Mouse (Mus musculus): ENCODE measurements at regions not wholly inside any gene's neighbourhood (a gene's known extent, or its start where the extent isn't known, plus 50 kb on each side); places are given as distances from the start of the nearest gene placed in this dataset.
A peak's percentile ranks its signal among the peaks of the same experiment; 100 is the strongest.

GRCm38 (mm10) chr9:116400270-116400669 lies 225.1 kb upstream of the Tgfbr2 start:
- Histone ChIP-seq H3K9ac (ENCODE audit: low read depth, low read length) (no peak overlapping the region), H3K27me3 (ENCODE audit: control insufficient read depth, insufficient read depth, low read length) (no peaks in the 10 kb centered on the region), H3K36me3 (ENCODE audit: control insufficient read depth, insufficient read depth, low read length) (no peaks in the 10 kb centered on the region), H3K27ac (replicated peaks; ENCODE audit: insufficient read depth, low read depth, low read length) (no peak overlapping the region), H3K4me1 (ENCODE audit: control insufficient read depth, insufficient read depth, low read length) (no peaks in the 10 kb centered on the region), H3K79me2 (ENCODE audit: control insufficient read depth, insufficient read depth, low read length) (no peaks in the 10 kb centered on the region), H3K4me3 (ENCODE audit: insufficient read depth, low read depth, low read length) (no peak overlapping the region)
- TF ChIP-seq CTCF (IDR thresholded peaks at IDR 0.05; ENCODE audit: low read depth, low read length) (no peak), POLR2A (IDR thresholded peaks at IDR 0.05; ENCODE audit: extremely low read depth, insufficient read depth, low read length) (no peak)
- DNase-seq (ENCODE audit: extremely low read depth, low read depth, low spot score) = no peak
- WGBS = 78% methylated on average over 2 of the region's 2 CpGs

GRCm38 (mm10) chr9:116399296-116399695 lies 224.1 kb upstream of the Tgfbr2 start:
- WGBS = 90% methylated on average over 1 of the region's 1 CpGs
- no peaks in the 10 kb centered on the region for H3K36me3 ChIP-seq (ENCODE audit: control insufficient read depth, insufficient read depth, low read length)
- no peak for DNase-seq (ENCODE audit: extremely low read depth, low read depth, low spot score)
- TF ChIP-seq POLR2A (IDR thresholded peaks at IDR 0.05; ENCODE audit: extremely low read depth, insufficient read depth, low read length) (no peak), CTCF (IDR thresholded peaks at IDR 0.05; ENCODE audit: low read depth, low read length) (no peak)
- H3K9ac ChIP-seq (ENCODE audit: low read depth, low read length) = no peak overlapping the region
- H3K79me2 ChIP-seq (ENCODE audit: control insufficient read depth, insufficient read depth, low read length) = no peaks in the 10 kb centered on the region
- no peak overlapping the region for H3K27ac ChIP-seq (replicated peaks; ENCODE audit: insufficient read depth, low read depth, low read length)
- H3K4me3 ChIP-seq (ENCODE audit: insufficient read depth, low read depth, low read length) = no peak overlapping the region
- H3K4me1 ChIP-seq (ENCODE audit: control insufficient read depth, insufficient read depth, low read length) = no peaks in the 10 kb centered on the region
- H3K27me3 ChIP-seq (ENCODE audit: control insufficient read depth, insufficient read depth, low read length) = no peaks in the 10 kb centered on the region

- H3K79me2 ChIP-seq (ENCODE audit: control insufficient read depth, insufficient read depth, low read length) = no peaks in the 10 kb centered on the region
- no peak overlapping the region for H3K9ac ChIP-seq (ENCODE audit: low read depth, low read length)
- H3K27ac ChIP-seq (replicated peaks; ENCODE audit: insufficient read depth, low read depth, low read length) = no peak overlapping the region
- no peak for DNase-seq (ENCODE audit: extremely low read depth, low read depth, low spot score)
- no peak for TF ChIP-seq CTCF (IDR thresholded peaks at IDR 0.05; ENCODE audit: low read depth, low read length)
- TF ChIP-seq POLR2A (IDR thresholded peaks at IDR 0.05; ENCODE audit: extremely low read depth, insufficient read depth, low read length) = no peak
- H3K27me3 ChIP-seq (ENCODE audit: control insufficient read depth, insufficient read depth, low read length) = no peaks in the 10 kb centered on the region
- WGBS = 95% methylated on average over 8 of the region's 8 CpGs
- H3K36me3 ChIP-seq (ENCODE audit: control insufficient read depth, insufficient read depth, low read length) = no peaks in the 10 kb centered on the region
- no peak overlapping the region for H3K4me3 ChIP-seq (ENCODE audit: insufficient read depth, low read depth, low read length)
- peaks cover 4% of the 10 kb centered on the region; the same call in 1 of the 2 replicates for H3K4me1 ChIP-seq (ENCODE audit: control insufficient read depth, insufficient read depth, low read length)
These were observed 217.1 kb upstream of the Tgfbr2 start for GRCm38 (mm10) chr9:116392258-116392657.

GRCm38 (mm10) chr9:116389781-116390180 lies 214.6 kb upstream of the Tgfbr2 start:
- H3K79me2 ChIP-seq (ENCODE audit: control insufficient read depth, insufficient read depth, low read length) = no peaks in the 10 kb centered on the region
- no peak for DNase-seq (ENCODE audit: extremely low read depth, low read depth, low spot score)
- H3K4me3 ChIP-seq (ENCODE audit: insufficient read depth, low read depth, low read length) = no peak overlapping the region
- TF ChIP-seq CTCF (IDR thresholded peaks at IDR 0.05; ENCODE audit: low read depth, low read length) (no peak; the same call in 1 of the 2 replicates), POLR2A (IDR thresholded peaks at IDR 0.05; ENCODE audit: extremely low read depth, insufficient read depth, low read length) (no peak)
- H3K27ac ChIP-seq (replicated peaks; ENCODE audit: insufficient read depth, low read depth, low read length) = no peak overlapping the region
- H3K4me1 ChIP-seq (ENCODE audit: control insufficient read depth, insufficient read depth, low read length) = peaks cover 4% of the 10 kb centered on the region; the same call in 1 of the 2 replicates
- no peak overlapping the region for H3K9ac ChIP-seq (ENCODE audit: low read depth, low read length)
- no peaks in the 10 kb centered on the region for H3K36me3 ChIP-seq (ENCODE audit: control insufficient read depth, insufficient read depth, low read length)
- no peaks in the 10 kb centered on the region for H3K27me3 ChIP-seq (ENCODE audit: control insufficient read depth, insufficient read depth, low read length)
- WGBS = 79% methylated on average over 3 of the region's 3 CpGs

- no peaks in the 10 kb centered on the region for H3K27me3 ChIP-seq (ENCODE audit: control insufficient read depth, insufficient read depth, low read length)
- no peaks in the 10 kb centered on the region for H3K36me3 ChIP-seq (ENCODE audit: control insufficient read depth, insufficient read depth, low read length)
- 18% methylated on average over 8 of the region's 8 CpGs for WGBS
- no peaks in the 10 kb centered on the region for H3K79me2 ChIP-seq (ENCODE audit: control insufficient read depth, insufficient read depth, low read length)
- no peak overlapping the region for H3K9ac ChIP-seq (ENCODE audit: low read depth, low read length)
- DNase-seq (ENCODE audit: extremely low read depth, low read depth, low spot score) = peak; percentile 62
- no peak overlapping the region for H3K4me3 ChIP-seq (ENCODE audit: insufficient read depth, low read depth, low read length)
- peaks cover 4% of the 10 kb centered on the region; the same call in 1 of the 2 replicates for H3K4me1 ChIP-seq (ENCODE audit: control insufficient read depth, insufficient read depth, low read length)
- H3K27ac ChIP-seq (replicated peaks; ENCODE audit: insufficient read depth, low read depth, low read length) = no peak overlapping the region
- no peak for TF ChIP-seq CTCF (IDR thresholded peaks at IDR 0.05; ENCODE audit: low read depth, low read length)
- TF ChIP-seq POLR2A (IDR thresholded peaks at IDR 0.05; ENCODE audit: extremely low read depth, insufficient read depth, low read length) = no peak
These were observed 213.7 kb upstream of the Tgfbr2 start for GRCm38 (mm10) chr9:116388863-116389262.

GRCm38 (mm10) chr9:116388025-116388424 lies 212.9 kb upstream of the Tgfbr2 start:
- no peak for DNase-seq (ENCODE audit: extremely low read depth, low read depth, low spot score)
- peaks cover 4% of the 10 kb centered on the region; the same call in 1 of the 2 replicates for H3K4me1 ChIP-seq (ENCODE audit: control insufficient read depth, insufficient read depth, low read length)
- no peaks in the 10 kb centered on the region for H3K79me2 ChIP-seq (ENCODE audit: control insufficient read depth, insufficient read depth, low read length)
- H3K27ac ChIP-seq (replicated peaks; ENCODE audit: insufficient read depth, low read depth, low read length) = no peak overlapping the region
- no peaks in the 10 kb centered on the region for H3K27me3 ChIP-seq (ENCODE audit: control insufficient read depth, insufficient read depth, low read length)
- no peaks in the 10 kb centered on the region for H3K36me3 ChIP-seq (ENCODE audit: control insufficient read depth, insufficient read depth, low read length)
- TF ChIP-seq CTCF (IDR thresholded peaks at IDR 0.05; ENCODE audit: low read depth, low read length) (no peak), POLR2A (IDR thresholded peaks at IDR 0.05; ENCODE audit: extremely low read depth, insufficient read depth, low read length) (no peak)
- H3K9ac ChIP-seq (ENCODE audit: low read depth, low read length) = no peak overlapping the region
- WGBS = 98% methylated on average over 9 of the region's 9 CpGs
- no peak overlapping the region for H3K4me3 ChIP-seq (ENCODE audit: insufficient read depth, low read depth, low read length)
